Mouse (Mus musculus) heart, embryonic 13.5 days (tissue): ENCODE results near the gene Olfr374. TPM values are rescaled to one million over a fixed set of nuclear protein-coding genes. Genes with fewer than 3 reads are reported as not detected.
A peak's percentile ranks its signal among the peaks of the same experiment; 100 is the strongest.

Experiments
- ATAC-seq: fragments of 200-750 bp; cut with Nextera tagmentation; 2 replicates; pipeline ENCODE4 v1.8.0; 2017; ENCODE audit warnings: moderate TSS enrichment; ENCODE audit not compliant: insufficient number of reproducible peaks, low FRiP score, low TSS enrichment; ENCODE audit errors: extremely low read depth
- H3K27ac ChIP-seq: fragments of 300-500 bp; sonication (generic); replicated peaks from 2 replicates; pipeline ENCODE4 v1.5.1; 2015; ENCODE audit warnings: moderate library complexity, mild to moderate bottlenecking, inconsistent platforms
- H3K27me3 ChIP-seq: fragments of 300-500 bp; sonication (generic); replicated peaks from 2 replicates; pipeline ENCODE4 v1.6.1; 2015; ENCODE audit warnings: mild to moderate bottlenecking, inconsistent platforms
- H3K36me3 ChIP-seq: fragments of 300-500 bp; sonication (generic); 2 replicates; pipeline ENCODE4 v1.6.1; 2015; ENCODE audit warnings: mild to moderate bottlenecking, inconsistent platforms
- H3K4me1 ChIP-seq: fragments of 300-500 bp; sonication (generic); 2 replicates; pipeline ENCODE4 v1.6.1; 2015; ENCODE audit warnings: inconsistent platforms
- H3K4me2 ChIP-seq: fragments of 300-500 bp; sonication (generic); 2 replicates; pipeline ENCODE4 v1.6.1; 2015; ENCODE audit warnings: inconsistent platforms, mild to moderate bottlenecking, moderate library complexity
- H3K4me3 ChIP-seq: fragments of 300-500 bp; sonication (generic); 2 replicates; pipeline ENCODE4 v1.5.1; 2015; ENCODE audit warnings: moderate library complexity, mild to moderate bottlenecking, inconsistent platforms
- H3K9ac ChIP-seq: fragments of 300-500 bp; sonication (generic); 2 replicates; pipeline ENCODE4 v1.6.1; 2015; ENCODE audit warnings: inconsistent platforms, mild to moderate bottlenecking, moderate library complexity
- H3K9me3 ChIP-seq: fragments of 300-500 bp; sonication (generic); 2 replicates; pipeline ENCODE4 v1.6.1; 2016; ENCODE audit warnings: inconsistent platforms
- WGBS: fragments of 180-500 bp; shearing (Covaris S2); methylation state at CpG from one replicate; pipeline ENCODE4 v1.1.7; 2015; ENCODE audit warnings: mixed read lengths; 5-methylcytosine and 5-hydroxymethylcytosine counted together
- polyA plus RNA-seq: library from polyadenylated mRNA; unstranded; fragments of >200 nt; fragmentation: Nextera tagmentation; extraction: Ambion mirVana; gene quantifications from 2 replicates; pipeline ENCODE4 v1.2.1, GENCODE M21; 2015

Olfr374 gene
- polyA plus RNA-seq, 1 experiment from 2014 or later: 0.04 TPM

DNA sequence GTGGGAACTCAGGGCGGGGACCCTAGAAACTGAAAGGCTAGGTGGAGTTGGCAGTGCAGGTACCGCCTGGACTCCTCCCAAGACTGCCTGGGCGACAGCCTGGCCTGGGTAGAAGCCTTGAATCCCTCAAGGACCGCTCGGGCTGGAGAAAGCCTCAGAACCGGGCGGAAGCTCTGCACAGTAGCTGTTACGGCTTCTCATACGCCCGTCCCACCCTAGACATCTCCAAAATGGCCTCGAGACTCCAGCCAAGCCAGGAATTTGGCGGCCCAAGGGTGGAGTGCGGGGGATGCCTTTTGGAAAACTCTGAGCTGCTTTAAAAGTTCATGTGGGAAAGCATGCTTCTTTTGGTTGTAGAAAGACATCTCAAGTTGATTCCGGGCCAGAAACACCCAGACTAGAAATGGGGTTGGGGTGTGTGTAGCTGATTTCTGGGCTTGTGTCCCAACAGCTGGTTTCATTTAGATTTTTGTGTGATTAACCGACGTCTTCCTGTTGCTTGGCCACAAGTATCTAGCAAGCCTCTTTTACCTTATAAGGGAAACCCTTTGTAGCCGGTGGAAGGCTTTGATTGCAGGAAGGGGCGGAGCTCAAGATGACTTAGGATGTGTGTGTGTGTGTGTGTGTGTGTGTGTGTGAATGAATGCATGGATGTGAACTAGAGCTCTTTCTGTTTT lies 29.6 kb downstream of the Olfr374 start:
- no peaks in the 10 kb centered on the region for H3K27me3 ChIP-seq
- peak overlapping the region; percentile 94 for H3K4me3 ChIP-seq
- under 1% methylated on average over 18 of the region's 18 CpGs for WGBS
- H3K36me3 ChIP-seq: peaks cover 35% of the 10 kb centered on the region
- no peak for ATAC-seq
- H3K4me2 ChIP-seq: peak overlapping the region; percentile 89
- H3K9ac ChIP-seq: peak overlapping the region; percentile 99
- H3K27ac ChIP-seq: peak overlapping the region; percentile 100
- peaks cover 59% of the 10 kb centered on the region for H3K4me1 ChIP-seq
- no peaks in the 10 kb centered on the region for H3K9me3 ChIP-seq

DNA sequence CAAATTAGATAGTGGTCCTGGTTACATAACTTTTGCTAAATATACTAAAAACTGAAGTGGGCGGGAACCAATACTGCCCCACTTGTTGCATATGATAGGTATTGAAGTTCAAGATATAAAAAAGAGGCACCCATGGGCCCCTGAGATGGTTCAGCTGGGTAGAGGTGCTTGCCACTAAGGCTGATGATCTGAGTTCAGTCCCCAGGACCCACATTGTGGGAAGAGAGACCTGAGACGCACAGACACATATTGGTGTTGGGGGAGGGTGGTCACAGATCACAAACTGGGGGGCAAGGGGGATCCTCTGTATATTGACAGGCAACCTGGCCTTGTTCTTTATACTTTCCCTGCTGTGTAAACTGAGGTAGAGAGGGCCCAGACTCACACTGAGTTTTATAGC lies 30.6 kb downstream of the Olfr374 start:
- ATAC-seq: no peak
- 83% methylated on average over 2 of the region's 2 CpGs for WGBS
- Histone ChIP-seq H3K4me3 (peak overlapping the region; percentile 94), H3K27ac (peak overlapping the region; percentile 100), H3K9ac (peak overlapping the region; percentile 99), H3K27me3 (no peaks in the 10 kb centered on the region), H3K36me3 (peaks cover 45% of the 10 kb centered on the region), H3K4me2 (peak overlapping the region; percentile 89), H3K9me3 (no peaks in the 10 kb centered on the region), H3K4me1 (peaks cover 57% of the 10 kb centered on the region)

DNA sequence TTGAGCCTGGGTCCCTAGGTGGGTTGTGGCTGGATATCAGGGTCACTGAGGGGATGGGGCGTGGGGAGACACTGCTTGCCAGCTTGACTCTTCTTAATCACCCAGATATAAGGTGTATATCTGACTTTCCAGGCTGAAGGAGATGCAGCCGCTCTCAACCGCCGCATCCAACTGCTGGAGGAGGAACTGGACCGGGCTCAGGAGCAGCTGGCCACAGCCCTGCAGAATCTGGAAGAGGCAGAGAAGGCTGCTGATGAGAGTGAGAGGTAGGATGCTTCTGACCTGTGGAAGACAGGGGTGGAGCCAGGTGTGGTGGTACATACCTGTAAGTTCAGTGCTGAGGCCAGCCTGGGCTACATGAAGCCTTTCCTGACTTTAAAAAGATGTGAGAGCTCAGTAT lies 31.6 kb downstream of the Olfr374 start:
- Histone ChIP-seq H3K9me3 (no peaks in the 10 kb centered on the region), H3K27ac (no peak overlapping the region), H3K27me3 (no peaks in the 10 kb centered on the region), H3K36me3 (peaks cover 55% of the 10 kb centered on the region), H3K9ac (peak overlapping the region; percentile 99; the same call in 1 of the 2 replicates), H3K4me3 (no peak overlapping the region), H3K4me1 (peaks cover 50% of the 10 kb centered on the region), H3K4me2 (no peak overlapping the region; the same call in 1 of the 2 replicates)
- ATAC-seq: no peak
- 95% methylated on average over 5 of the region's 5 CpGs for WGBS

DNA sequence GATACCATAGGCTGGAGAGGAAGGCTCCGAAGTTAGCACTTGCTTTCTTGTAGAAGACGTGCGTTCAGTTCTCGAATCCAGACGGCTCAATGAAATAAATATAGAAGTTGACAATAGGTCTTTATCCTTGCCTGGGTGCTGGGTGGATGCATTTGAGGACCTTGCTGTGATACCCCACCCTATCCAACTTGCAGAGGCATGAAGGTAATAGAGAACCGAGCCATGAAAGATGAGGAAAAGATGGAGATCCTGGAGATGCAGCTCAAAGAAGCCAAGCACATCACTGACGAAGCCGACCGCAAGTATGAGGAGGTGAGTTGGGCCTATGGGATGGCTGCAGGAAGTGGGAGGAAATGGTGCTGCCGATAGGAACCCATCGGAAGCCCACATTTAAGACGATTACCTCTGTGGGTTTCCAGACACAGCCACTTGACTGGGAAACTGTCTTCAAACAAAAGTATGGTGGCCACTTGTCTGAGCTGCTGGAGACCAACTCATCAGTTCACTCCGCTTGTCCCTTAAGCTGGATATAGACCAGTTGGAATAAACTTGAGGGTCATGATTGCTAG lies 36.5 kb downstream of the Olfr374 start:
- WGBS: 81% methylated on average over 13 of the region's 13 CpGs
- ATAC-seq: no peak
- Histone ChIP-seq H3K27me3 (no peaks in the 10 kb centered on the region), H3K4me3 (no peak overlapping the region), H3K9ac (no peak overlapping the region), H3K4me2 (no peak overlapping the region), H3K36me3 (peaks cover 100% of the 10 kb centered on the region), H3K9me3 (no peaks in the 10 kb centered on the region), H3K4me1 (peaks cover 52% of the 10 kb centered on the region), H3K27ac (no peak overlapping the region)

DNA sequence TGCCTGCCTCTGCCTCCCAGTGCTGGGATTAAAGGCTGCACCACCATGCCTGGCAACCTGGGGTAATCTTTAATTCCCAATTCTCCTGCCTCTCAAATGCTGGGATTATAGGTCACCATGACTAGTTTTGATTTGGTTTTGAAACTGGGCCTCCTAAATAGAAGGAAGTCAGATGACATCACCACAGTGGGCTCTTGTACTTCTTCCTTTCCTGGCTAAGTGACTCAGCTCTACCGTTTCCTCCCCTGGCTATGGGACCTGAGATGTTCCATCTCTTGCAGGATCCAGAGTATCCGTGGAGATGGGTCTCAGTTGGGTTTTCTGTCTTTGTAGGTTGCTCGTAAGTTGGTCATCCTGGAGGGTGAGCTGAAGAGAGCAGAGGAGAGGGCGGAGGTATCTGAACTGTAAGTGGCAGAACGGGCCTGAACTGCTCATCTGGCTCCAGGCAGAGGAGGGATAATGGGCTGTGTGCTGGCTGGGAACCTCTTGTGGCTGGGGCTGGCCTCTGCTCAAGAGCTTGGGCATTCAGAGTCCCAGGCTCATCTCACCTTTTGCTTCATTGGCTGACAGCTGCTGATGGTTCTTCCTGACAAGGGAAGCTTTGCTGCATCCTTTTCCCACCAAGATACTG lies 37.6 kb downstream of the Olfr374 start:
- H3K27ac ChIP-seq: 0 out of 2 replicates have a peak overlapping the region, but pooled peaks have one; percentile 28
- no peak overlapping the region for H3K4me2 ChIP-seq
- H3K9me3 ChIP-seq: no peaks in the 10 kb centered on the region
- peaks cover 98% of the 10 kb centered on the region for H3K36me3 ChIP-seq
- H3K4me1 ChIP-seq: peaks cover 46% of the 10 kb centered on the region
- no peak overlapping the region for H3K9ac ChIP-seq
- H3K27me3 ChIP-seq: no peaks in the 10 kb centered on the region
- no peak for ATAC-seq
- no peak overlapping the region for H3K4me3 ChIP-seq
- WGBS: 74% methylated on average over 5 of the region's 5 CpGs

DNA sequence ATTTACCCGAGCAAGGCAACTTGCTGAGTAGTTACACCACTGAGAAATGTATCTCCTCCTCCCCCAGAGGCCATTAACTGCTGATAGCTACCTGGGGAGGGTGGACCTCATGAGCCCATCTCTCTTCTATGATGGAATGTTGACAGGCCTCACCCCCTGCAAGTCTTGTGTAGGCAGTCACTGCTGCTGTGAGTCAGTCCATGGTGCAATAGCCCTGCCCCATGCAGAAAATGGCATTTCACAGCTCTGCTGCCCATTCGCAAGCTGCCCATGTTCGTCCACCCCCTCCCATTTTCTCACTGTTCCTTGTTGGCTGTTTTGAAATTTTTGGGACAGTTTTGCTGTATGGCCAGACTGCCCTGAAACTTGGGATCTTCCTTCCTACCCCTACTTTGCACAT lies 38.7 kb downstream of the Olfr374 start:
- peak overlapping the region; percentile 47; the same call in 1 of the 2 replicates for H3K9ac ChIP-seq
- ATAC-seq: no peak
- peaks cover 41% of the 10 kb centered on the region for H3K4me1 ChIP-seq
- H3K27me3 ChIP-seq: no peaks in the 10 kb centered on the region
- H3K36me3 ChIP-seq: peaks cover 98% of the 10 kb centered on the region
- WGBS: 72% methylated on average over 3 of the region's 3 CpGs
- H3K4me3 ChIP-seq: no peak overlapping the region
- H3K4me2 ChIP-seq: no peak overlapping the region
- no peaks in the 10 kb centered on the region for H3K9me3 ChIP-seq
- H3K27ac ChIP-seq: peak overlapping the region; percentile 70; the same call in 1 of the 2 replicates

DNA sequence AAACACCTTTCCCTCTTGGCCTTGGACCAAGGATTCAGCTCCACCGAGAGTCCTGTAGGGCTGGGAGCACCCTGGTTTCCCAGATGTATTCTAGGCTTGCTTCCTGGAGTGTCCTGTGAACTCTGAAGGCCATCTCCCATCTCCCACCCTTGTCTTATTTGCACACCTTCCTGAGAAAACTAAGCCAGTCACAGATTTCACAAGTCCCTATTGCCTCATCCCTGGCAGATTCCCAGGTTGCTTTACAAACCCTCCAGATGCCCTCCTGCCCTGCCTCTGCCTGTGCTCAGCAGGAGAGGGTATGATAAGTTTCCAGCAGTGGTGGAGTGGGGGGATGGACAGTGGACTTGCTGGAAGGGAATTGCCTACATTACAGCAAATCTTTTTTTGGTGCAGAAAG lies 39.2 kb downstream of the Olfr374 start:
- WGBS: 62% methylated on average over 1 of the region's 1 CpGs
- H3K4me2 ChIP-seq: no peak overlapping the region
- peak overlapping the region; percentile 70 for H3K27ac ChIP-seq
- no peak for ATAC-seq
- H3K27me3 ChIP-seq: no peaks in the 10 kb centered on the region
- H3K9ac ChIP-seq: peak overlapping the region; percentile 47
- H3K36me3 ChIP-seq: peaks cover 98% of the 10 kb centered on the region
- H3K4me3 ChIP-seq: no peak overlapping the region
- H3K9me3 ChIP-seq: no peaks in the 10 kb centered on the region
- H3K4me1 ChIP-seq: peaks cover 41% of the 10 kb centered on the region

DNA sequence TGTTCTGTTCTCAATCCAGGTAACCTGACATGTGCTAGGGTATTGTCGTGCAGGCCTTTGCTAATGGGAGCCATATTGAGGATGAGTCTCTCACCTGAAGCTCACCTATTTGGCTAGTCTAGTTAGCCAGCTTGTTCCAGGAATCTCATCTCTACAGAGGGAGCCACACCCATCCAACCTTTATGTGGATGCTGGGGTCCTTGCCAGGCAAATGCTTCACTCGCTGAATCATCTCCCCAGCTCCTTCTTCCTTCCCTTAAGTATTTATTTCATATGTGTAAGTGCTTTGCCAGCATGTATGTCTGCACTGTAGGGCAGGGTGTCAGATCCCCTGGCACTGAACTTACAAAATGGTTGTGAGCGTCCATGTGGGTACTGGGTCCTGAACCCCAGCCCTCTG lies 39.7 kb downstream of the Olfr374 start:
- no peak overlapping the region for H3K4me2 ChIP-seq
- H3K27ac ChIP-seq: peak overlapping the region; percentile 70
- H3K36me3 ChIP-seq: peaks cover 98% of the 10 kb centered on the region
- ATAC-seq: no peak
- H3K9me3 ChIP-seq: no peaks in the 10 kb centered on the region
- 81% methylated on average over 3 of the region's 3 CpGs for WGBS
- no peak overlapping the region for H3K4me3 ChIP-seq
- 0 out of 2 replicates have a peak overlapping the region, but pooled peaks have one; percentile 38 for H3K9ac ChIP-seq
- peaks cover 41% of the 10 kb centered on the region for H3K4me1 ChIP-seq
- H3K27me3 ChIP-seq: no peaks in the 10 kb centered on the region

DNA sequence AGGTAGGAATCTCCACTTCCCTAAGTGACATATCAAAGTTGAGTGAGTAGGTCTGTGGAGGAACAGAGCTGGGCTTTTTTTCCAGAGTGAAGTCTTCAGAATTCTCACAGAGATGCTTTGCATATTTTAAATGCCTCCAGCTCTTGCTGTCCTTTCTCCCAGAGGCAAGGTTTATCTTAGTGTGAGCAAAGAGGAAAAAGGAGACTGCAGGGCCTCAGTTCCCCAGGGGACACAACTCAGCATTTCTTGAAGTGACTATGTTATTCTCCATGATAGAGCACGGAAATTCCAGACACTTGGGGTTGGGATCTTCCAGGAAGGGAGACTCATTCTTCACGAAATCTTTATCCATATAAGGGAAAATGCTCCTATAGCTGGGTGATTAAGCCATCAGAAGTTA lies 40.4 kb downstream of the Olfr374 start:
- Histone ChIP-seq H3K4me3 (no peak overlapping the region), H3K9ac (0 out of 2 replicates have a peak overlapping the region, but pooled peaks have one; percentile 38)
- 33% methylated on average over 2 of the region's 2 CpGs for WGBS

DNA sequence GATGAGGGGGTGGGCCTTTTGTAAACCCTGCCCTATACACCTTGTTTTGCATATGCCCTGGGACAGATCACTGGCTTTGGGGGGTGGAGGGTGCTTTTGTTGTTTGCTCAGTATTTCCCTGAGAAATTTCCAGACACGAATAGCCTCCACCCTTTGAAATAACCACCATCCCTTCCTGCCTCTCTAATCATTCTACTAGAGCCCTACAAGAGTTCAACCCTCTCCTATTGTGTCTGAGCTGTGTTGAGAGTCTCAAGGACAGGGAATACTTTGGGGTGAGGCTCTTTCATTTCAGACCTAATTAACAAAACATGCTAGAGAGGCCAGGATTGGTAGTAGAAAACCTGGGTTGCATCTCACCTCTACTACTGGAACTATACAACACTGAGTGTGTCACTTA lies 42.2 kb downstream of the Olfr374 start:
- no peak overlapping the region for H3K9ac ChIP-seq
- H3K36me3 ChIP-seq: peaks cover 98% of the 10 kb centered on the region
- H3K27me3 ChIP-seq: no peaks in the 10 kb centered on the region
- H3K27ac ChIP-seq: no peak overlapping the region
- H3K4me3 ChIP-seq: no peak overlapping the region
- H3K9me3 ChIP-seq: no peaks in the 10 kb centered on the region
- no peak for ATAC-seq
- peaks cover 32% of the 10 kb centered on the region for H3K4me1 ChIP-seq
- no peak overlapping the region for H3K4me2 ChIP-seq
- 81% methylated on average over 1 of the region's 1 CpGs for WGBS

More for the DNA sequence above, 40.4 kb downstream of the Olfr374 start:
- ATAC-seq: no peak
- no peaks in the 10 kb centered on the region for H3K9me3 ChIP-seq
- H3K27ac ChIP-seq: peak overlapping the region; percentile 70
- peaks cover 38% of the 10 kb centered on the region for H3K4me1 ChIP-seq
- peaks cover 98% of the 10 kb centered on the region for H3K36me3 ChIP-seq
- H3K4me2 ChIP-seq: no peak overlapping the region
- no peaks in the 10 kb centered on the region for H3K27me3 ChIP-seq

DNA sequence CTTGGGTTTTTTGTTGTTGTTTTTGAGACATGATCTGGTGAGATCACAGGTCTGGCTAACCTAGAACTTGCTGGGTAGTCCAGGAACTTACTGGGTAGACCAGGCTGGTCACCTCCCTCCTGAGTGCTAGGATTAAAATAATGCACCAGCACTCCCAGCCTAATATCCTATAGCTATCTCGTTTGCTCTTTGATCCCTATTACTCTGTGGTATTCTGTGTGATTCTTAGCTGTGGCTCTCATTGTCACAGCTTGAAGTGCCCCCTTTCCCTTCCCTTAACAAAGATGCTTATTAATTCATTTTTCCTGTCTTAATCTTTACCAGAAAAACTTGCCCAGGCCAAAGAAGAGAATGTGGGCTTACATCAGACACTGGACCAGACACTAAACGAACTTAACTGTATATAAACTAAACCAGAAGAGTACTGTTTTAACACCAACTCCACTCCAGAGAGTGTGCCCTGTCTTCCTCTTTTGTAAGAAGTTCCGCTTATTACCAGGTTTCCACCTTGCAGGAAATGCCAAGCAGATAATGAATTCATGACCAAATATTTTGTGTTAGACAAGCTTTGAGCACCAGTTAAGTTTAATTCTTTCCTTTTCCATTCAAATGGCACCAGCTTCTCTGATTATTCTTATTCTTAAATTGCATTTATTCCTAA lies 44.7 kb downstream of the Olfr374 start:
- no peak overlapping the region for H3K4me2 ChIP-seq
- H3K4me3 ChIP-seq: no peak overlapping the region
- H3K36me3 ChIP-seq: peaks cover 76% of the 10 kb centered on the region
- ATAC-seq: no peak
- H3K9me3 ChIP-seq: no peaks in the 10 kb centered on the region
- no peak overlapping the region for H3K27ac ChIP-seq
- WGBS: 69% methylated on average over 3 of the region's 3 CpGs
- H3K27me3 ChIP-seq: no peaks in the 10 kb centered on the region
- no peak overlapping the region for H3K9ac ChIP-seq
- H3K4me1 ChIP-seq: peaks cover 13% of the 10 kb centered on the region
